Mouse (Mus musculus): Measurements from ENCODE around the gene Taf6l. TPM values are rescaled to one million over a fixed set of nuclear protein-coding genes. Genes with fewer than 3 reads are reported as not detected.
"Not testable (repeated sequence)": the region's sequence is repeated elsewhere in the genome, so short reads cannot be mapped to it uniquely, and the experiment has no call there.

Gene Taf6l
- total RNA-seq, 2 experiments from 2014 or later, result 11.3 to 12.2 TPM

DNA sequence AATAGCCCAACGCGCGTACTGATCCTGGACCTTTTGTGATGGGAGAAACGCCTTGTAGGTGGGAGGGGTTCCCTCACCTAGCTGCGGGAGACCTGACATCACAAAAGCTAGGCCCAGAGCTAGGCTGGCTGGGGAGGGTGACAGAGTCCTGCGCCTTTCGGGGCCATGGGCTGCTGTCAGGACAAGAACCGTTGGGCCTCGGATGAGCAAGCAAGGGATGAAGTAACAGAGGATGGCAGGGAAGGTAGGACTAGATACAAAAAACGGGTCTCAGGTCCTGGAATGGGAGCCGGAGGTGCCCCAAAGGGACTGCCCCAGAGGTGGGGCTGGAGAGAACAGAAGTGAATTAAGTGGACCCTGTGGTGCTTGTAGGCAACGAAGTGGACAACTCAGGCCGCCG lies 45.6 kb downstream of the Taf6l start, which contains the start of gene 1700092M07Rik:
Gene 1700092M07Rik, plus strand, starts transcription at position 116 of the 400 bp plus-strand sequence.
- no peak for DNase-seq (ENCODE audit: low spot score in 2 of 2)

DNA sequence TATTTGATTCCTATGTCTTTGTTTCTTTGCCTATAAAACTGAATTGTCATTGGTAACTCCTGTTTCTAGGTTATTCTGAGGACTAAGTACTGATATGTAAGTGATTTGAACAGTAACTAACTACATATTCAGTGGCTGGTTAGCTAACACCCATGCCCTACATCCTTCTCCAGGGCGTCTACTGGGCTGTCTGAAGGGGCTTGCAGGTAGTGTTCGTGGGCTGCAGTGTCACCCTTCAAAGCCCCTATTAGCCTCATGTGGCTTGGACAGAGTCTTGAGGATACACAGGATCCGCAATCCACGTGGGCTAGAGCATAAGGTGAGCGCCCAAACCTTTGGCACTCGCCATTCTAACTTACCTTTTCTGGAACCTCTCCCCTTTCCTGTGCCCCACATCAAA lies 46.6 kb downstream of the Taf6l start:
- no peak for DNase-seq (ENCODE audit: low spot score in 2 of 2)

DNA sequence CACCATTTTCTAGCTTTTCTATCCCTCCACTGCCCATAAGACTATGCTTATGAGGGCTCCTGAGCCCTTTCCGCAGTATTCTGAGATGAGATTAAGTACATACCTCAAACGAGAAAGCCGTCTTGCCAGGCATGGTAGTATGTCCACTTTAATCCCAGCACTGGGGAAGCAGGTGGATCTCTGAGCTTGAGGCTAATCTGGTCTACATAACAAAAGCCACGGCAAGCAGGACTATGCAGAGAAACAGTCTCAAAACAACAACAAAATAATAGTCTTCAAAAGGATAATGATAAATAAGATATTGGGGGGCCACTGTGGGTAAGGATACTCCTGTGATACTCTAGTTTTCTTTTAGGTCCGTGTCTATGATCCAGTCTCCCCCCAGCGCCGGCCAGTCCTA lies 47.3 kb downstream of the Taf6l start:
- DNase-seq (ENCODE audit: low spot score in 2 of 2), result no peak

DNA sequence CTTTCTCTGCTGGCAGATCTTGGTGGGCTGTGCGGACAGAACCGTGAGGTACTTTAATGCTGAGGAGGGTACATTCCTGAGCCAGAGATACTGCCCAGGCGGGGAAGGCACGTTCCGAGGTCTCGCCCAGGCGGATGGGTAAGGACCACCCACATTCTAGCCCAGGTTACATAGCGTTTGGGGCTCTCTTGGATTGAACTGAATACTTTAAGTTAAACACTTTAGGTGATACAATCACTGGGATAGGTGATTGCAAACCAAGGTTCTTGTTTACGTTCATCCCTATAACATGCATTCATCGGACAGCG lies 50.1 kb downstream of the Taf6l start:
- no peak for DNase-seq (ENCODE audit: low spot score in 2 of 2)

DNA sequence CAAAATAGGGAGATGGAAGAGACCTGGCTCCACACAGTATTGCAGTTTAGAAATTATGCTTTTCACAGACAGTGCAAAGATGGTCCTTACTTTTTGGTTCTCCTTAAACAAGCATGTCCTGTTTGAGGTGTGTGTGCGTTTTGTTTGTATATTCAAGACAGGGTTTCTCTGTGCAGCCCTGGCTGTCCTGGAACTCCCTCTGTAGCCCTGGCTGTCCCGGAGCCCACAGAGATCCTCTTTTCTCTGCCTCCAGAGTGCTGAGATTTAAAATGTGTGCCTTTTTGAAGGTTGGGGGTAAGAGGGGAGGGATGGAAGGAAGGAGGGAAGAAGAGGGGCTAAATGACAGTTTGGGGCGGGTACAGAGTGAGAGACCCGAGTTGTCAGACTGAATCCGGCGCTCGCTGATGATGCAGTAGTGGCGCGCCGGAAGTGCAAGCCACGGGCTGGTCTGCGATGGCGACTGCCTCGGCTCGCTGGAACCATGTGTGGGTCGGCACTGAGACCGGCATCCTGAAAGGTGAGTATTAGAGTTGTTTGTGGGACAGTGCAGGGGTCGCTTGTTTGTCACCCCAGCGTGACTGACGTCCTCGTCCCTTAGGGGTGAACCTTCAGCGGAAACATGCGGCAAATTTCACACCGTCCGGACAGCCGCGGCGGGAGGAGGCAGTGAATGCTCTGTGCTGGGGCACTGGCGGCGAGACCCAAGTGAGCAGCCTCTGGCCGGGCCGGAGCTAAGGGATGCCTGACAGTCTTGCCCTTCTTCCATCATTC lies 50.6 kb downstream of the Taf6l start, which contains the start of gene Wdr74:
Gene Wdr74, plus strand, starts transcription at position 439 of the 771 bp plus-strand sequence.
- peak; percentile 95 to 96 for DNase-seq (ENCODE audit: low spot score in 2 of 2)

DNA sequence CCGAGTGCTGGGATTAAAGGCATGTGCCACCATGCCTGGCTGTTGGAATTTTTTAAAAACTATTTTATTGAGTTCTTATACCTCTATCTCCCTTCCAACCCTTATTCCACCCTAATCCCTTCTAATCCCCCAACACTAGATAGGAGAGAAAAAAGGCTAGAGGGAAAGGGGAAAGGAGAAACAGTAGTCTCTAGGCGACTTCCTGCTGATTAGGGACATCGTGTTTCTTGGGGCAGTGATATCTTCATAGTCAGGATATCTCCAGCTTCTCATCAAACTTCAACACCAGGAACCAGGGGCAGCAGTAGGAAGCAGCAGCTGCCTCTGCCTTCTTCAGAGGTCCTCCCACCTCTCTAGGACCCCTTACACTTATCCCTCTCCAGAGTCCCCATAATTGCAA lies 51.9 kb downstream of the Taf6l start:
- no peak for DNase-seq (ENCODE audit: low spot score in 2 of 2)

DNA sequence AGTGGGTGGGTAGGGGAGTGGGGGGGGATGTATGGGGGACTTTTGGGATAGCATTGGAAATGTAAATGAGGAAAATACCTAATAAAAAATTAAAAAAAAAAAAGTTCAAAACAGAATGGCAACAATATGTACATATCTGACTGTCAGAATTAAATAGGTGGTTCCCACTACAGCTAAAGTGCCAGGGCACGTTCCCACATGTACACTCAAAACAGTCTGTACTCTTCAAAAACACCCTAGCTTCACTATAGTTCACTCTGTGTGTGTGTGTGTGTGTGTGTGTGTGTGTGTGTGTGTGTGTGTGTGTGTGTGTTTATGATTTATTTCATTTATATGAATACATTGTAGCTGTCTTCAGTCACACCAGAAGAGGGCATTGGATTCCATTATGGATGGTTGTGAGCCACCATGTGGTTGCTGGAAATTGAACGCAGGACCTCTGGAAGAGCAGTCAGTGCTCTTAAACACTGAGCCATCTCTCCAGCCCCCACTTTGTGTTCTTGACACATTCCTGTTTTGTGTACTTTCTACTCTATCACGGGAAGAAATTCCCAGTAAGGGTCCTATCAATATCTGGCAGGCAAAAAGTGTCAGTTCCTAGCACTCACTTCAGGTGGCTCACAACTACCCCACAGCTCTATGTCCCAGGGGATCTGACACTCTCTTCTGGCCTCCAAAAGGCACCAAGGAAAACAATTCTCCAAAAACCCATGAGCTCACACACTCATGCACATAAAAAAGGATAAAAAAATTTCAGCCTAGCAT lies 57.7 kb downstream of the Taf6l start:
- not testable (repeated sequence) for DNase-seq (ENCODE audit: low spot score in 2 of 2)

DNA sequence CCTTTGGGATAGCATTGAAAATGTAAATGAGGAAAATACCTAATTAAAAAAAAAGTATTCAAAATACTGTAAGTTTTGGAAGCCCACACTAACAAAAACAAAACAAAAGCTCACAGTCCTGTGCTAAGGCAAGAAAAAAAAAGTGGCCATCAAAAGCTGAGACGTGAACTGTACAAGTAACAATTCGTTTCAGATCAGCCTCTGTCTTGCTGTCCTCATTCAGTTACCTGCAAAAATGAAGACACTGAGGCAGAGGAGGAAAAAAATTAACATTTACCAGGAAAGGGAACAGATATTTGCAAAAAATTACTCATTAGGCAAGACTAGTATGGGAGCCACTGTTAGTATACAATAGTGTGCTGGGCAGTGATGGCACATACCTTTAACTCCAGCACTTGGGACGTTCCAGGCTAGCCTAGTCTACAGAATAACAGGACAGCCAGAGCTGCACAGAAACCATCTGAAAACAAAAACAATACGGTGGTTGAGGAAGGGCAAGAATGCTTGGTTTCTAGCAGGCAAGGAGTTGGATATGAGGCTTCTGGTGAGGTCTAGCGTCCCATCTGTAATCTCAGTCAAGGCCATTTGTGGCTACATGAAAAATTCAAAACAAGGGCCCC lies 58.6 kb downstream of the Taf6l start:
- DNase-seq (ENCODE audit: low spot score in 2 of 2), result no peak

DNA sequence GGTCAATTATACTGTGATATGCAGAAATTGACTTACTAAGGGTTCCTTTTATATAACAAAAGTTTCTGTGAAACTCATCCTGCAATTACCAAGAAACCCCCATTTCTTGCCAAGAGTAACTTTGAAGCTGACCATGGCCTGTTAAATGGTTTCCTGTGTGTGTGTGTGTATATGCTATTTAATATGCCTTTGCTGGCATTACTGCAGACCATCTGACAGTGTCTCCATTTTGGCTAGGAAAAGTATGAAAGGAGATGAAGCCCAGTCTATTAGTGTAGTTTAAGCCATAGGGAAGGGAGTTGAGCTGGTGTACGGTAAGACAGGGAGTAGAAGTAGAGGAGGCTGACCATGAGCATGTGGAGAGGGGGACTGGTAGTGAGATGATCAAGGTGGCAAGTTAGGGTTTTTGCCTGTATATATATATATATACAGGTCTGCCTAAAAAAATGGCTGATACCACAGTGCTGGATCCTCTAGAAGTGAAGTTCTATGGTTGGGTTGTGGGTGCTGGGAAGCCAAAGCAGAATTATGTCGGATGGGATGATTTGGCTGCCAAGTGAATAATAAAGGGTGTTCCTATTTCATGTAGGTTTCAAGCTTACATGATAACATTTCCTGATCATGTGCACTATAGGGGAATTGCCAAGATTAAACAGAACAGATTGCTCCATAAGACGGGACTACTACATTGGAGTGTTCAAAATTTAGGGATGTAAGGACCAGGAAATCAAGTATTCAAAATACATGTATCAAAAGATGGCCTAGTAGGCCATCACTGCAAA lies 59.4 kb downstream of the Taf6l start:
- no peak for DNase-seq (ENCODE audit: low spot score in 2 of 2)

DNA sequence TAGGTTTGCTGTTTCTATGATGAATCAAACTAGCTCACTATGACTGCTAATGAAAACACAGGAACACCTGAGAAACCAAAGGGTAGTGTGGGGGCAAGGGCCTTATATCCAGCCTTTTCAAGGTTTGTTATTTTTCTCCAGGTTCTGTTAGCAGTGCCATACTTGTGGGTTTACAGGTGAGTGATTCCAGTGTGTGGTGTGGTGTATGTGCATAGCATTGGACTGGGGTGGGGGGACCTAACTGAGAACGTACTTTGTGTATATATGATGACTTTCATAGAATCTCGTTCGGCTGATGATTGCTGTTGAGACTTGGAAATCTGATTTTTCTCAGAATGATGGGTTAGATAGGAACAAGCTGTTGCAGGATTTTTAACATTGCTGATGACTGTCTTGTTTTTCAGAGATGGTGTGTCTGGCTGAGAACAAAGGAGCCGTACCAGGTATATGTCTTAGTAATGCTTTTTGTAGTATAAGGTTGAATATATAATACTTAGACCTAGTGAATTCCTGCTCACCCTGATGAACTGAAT lies 61.1 kb downstream of the Taf6l start:
- no peak for DNase-seq (ENCODE audit: low spot score in 2 of 2)

Small RNAs within 50 kb of the gene (microRNA-seq; reads per million reads assigned to microRNA genes)
- 0 reads per million in 2 experiments for gene Mir6992 (ENCODE audit: borderline number of aligned reads in 2 of 2)

Other genes starting within 250 kb of the Taf6l start
- under 1 TPM; 0.16 to 0.33 TPM for gene Slc22a8, start 195.2 kb downstream of the Taf6l start, total RNA-seq (2021)
- under 1 TPM in 1 of 2 experiments, not detected in 1; 0.17 TPM for gene Slc22a6, start 168.4 kb downstream of the Taf6l start, total RNA-seq (2021)
- 1 to 10 TPM in 1 of 2 experiments, under 1 TPM in 1; 0.60 to 1.5 TPM for gene Chrm1, start 122.6 kb downstream of the Taf6l start, total RNA-seq (2021)
- 100 to 1,000 TPM; 373 to 425 TPM for gene Slc3a2, start 63.0 kb downstream of the Taf6l start, total RNA-seq (2021)
- gene Wdr74, start 50.6 kb downstream of the Taf6l start, total RNA-seq (2021), result 10 to 100 TPM; 62.4 to 66.2 TPM
- gene 1700092M07Rik, start 45.7 kb downstream of the Taf6l start, total RNA-seq (2021), result 1 to 10 TPM; 2.0 to 2.3 TPM
- 100 to 1,000 TPM in 1 of 2 experiments, 10 to 100 TPM in 1; 78.2 to 103 TPM for gene Stx5a, start 45.0 kb downstream of the Taf6l start, total RNA-seq (2021)
- gene Nxf1, start 29.3 kb downstream of the Taf6l start, total RNA-seq (2021), result 100 to 1,000 TPM; 127 to 144 TPM
- gene Tmem223, start 15.4 kb downstream of the Taf6l start, total RNA-seq (2021), result 100 to 1,000 TPM; 114 to 116 TPM
- gene Tmem179b, start 11.9 kb downstream of the Taf6l start, total RNA-seq (2021), result 10 to 100 TPM; 41.4 to 51.7 TPM
- 10 to 100 TPM; 81.3 to 97.9 TPM for gene Polr2g, start 12.2 kb upstream of the Taf6l start, total RNA-seq (2021)
- 1 to 10 TPM; 2.8 to 3.1 TPM for gene Zbtb3, start 16.1 kb upstream of the Taf6l start, total RNA-seq (2021)
- 10 to 100 TPM; 35.3 to 39.4 TPM for gene Ttc9c, start 32.9 kb upstream of the Taf6l start, total RNA-seq (2021)
- gene Hnrnpul2, start 33.6 kb upstream of the Taf6l start, total RNA-seq (2021), result 10 to 100 TPM; 62.6 to 72.1 TPM
- gene AC129217.1, start 43.4 kb upstream of the Taf6l start, total RNA-seq (2021), result not detected
- gene Bscl2, start 51.0 kb upstream of the Taf6l start, total RNA-seq (2021), result 100 to 1,000 TPM; 144 to 158 TPM
- gene Gng3, start 52.8 kb upstream of the Taf6l start, total RNA-seq (2021), result 1 to 10 TPM; 5.9 to 6.9 TPM
- gene Lrrn4cl, start 64.4 kb upstream of the Taf6l start, total RNA-seq (2021), result 1 to 10 TPM; 2.3 to 6.6 TPM
- 100 to 1,000 TPM; 178 to 202 TPM for gene Ubxn1, start 85.1 kb upstream of the Taf6l start, total RNA-seq (2021)
- gene Uqcc3, start 94.5 kb upstream of the Taf6l start, total RNA-seq (2021), result 10 to 100 TPM; 55.2 to 65.6 TPM
- gene Lbhd1, start 97.3 kb upstream of the Taf6l start, total RNA-seq (2021), result 1 to 10 TPM; 6.4 to 7.1 TPM
- gene Gm49403, start 97.5 kb upstream of the Taf6l start, total RNA-seq (2021), result not detected
- 10 to 100 TPM; 44.6 to 47.1 TPM for gene 1810009A15Rik, start 102.4 kb upstream of the Taf6l start, total RNA-seq (2021)
- gene Gm49416, start 102.5 kb upstream of the Taf6l start, total RNA-seq (2021), result 1 to 10 TPM; 3.2 to 9.1 TPM
- gene Ints5, start 106.6 kb upstream of the Taf6l start, total RNA-seq (2021), result 10 to 100 TPM; 23.3 to 23.9 TPM
- 100 to 1,000 TPM; 163 to 212 TPM for gene Ganab, start 111.7 kb upstream of the Taf6l start, total RNA-seq (2021)
- 10 to 100 TPM; 60.5 to 65.7 TPM for gene B3gat3, start 134.0 kb upstream of the Taf6l start, total RNA-seq (2021)
- 10 to 100 TPM; 29.8 to 49.2 TPM for gene Rom1, start 142.9 kb upstream of the Taf6l start, total RNA-seq (2021)
- 10 to 100 TPM; 41.5 to 59.5 TPM for gene Eml3, start 143.1 kb upstream of the Taf6l start, total RNA-seq (2021)
- 10 to 100 TPM; 81.1 to 89.8 TPM for gene Mta2, start 155.5 kb upstream of the Taf6l start, total RNA-seq (2021)
- gene Tut1, start 167.4 kb upstream of the Taf6l start, total RNA-seq (2021), result 10 to 100 TPM; 23.1 to 26.1 TPM
- gene Eef1g, start 180.6 kb upstream of the Taf6l start, total RNA-seq (2021), result 100 to 1,000 TPM; 334 to 342 TPM
- 100 to 1,000 TPM in 1 of 2 experiments, 10 to 100 TPM in 1; 88.9 to 162 TPM for gene Ahnak, start 202.9 kb upstream of the Taf6l start, total RNA-seq (2021)